Mouse (Mus musculus): Measurements from ENCODE around the gene Cops6. TPM values are rescaled to one million over a fixed set of nuclear protein-coding genes. Genes with fewer than 3 reads are reported as not detected.

Gene Cops6
- total RNA-seq, 2 experiments from 2014 or later: 136 to 143 TPM

DNA sequence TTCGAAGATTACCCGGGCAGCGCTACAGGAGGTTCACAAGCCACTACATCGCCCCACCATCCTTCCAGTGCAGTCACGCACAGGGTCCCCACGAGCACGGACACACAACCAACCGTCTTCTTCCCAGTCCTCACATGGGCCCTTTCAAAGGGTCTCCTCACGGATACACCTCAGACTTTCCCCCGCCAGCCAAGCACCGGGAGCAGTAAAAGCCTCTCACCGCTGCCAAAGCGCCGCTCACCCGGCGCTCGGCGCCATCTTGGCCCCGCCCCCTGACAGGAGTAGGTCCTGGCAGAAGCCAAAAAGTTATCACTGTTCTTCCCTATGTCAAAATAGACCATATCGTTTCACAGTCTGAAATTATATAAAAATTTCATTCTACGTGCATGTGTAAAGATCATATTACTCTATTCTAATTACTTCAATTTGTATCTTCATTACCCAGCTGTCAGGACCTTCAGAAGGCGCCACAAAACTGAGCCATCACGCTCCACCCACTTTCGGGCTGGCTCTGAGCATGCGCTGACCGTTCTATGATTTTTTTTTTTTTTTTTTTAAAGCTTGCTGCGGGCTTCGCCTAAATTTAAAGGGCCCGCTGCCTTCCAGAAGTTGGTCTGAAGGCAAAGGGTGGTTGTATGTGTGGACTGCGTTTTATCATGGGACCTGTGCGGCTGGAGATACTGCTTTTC lies 26.2 kb downstream of the Cops6 start, which contains the start of the genes Taf6 and Cnpy4:
Taf6 (minus strand) TSS at position 502 of the 689 bp plus-strand sequence.
Cnpy4 (plus strand) TSS at position 536 of the 689 bp plus-strand sequence.
- peak; percentile 65 to 68 for DNase-seq (ENCODE audit: extremely low spot score in 1 of 2, low spot score in 1 of 2)

DNA sequence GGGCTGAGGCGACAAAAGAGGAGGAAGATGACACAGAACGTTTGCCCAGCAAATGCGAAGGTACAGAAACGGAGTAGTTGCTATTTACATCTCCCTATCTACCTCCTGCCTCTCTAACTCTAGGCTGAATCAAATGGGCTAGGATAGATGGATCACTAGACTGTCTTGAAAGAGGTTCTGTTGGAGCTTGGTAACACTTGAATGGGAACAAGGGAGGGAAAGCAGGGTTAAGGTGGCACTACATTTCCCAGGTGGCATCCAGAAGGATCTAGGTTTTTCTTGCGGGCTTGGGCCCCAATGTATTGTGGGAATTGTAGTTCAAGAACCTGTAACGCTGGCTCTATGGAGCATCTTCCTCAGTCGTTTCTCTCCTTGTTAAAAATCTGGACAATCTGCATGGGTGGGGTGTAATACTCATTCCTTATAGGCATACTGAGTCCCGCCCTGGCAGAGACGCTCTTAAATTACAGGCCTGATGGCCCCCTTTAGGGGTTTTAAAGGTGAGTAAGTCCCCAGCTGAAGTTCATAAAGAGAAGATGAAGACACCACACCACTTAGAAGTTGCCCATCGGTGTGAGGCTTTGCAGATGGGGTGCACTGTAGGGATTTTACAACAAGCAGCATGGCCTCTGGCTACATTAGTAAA lies 26.9 kb downstream of the Cops6 start:
- peak; percentile 36 to 51 for DNase-seq (ENCODE audit: extremely low spot score in 1 of 2, low spot score in 1 of 2)

GRCm38 (mm10) chr5:138193771-138194727 lies 33.2 kb downstream of the Cops6 start, which contains the start of gene Mblac1:
Gene Mblac1 (plus strand): TSS chr5:138194314.
- peak; percentile 81 to 83 for DNase-seq (ENCODE audit: extremely low spot score in 1 of 2, low spot score in 1 of 2)

DNA sequence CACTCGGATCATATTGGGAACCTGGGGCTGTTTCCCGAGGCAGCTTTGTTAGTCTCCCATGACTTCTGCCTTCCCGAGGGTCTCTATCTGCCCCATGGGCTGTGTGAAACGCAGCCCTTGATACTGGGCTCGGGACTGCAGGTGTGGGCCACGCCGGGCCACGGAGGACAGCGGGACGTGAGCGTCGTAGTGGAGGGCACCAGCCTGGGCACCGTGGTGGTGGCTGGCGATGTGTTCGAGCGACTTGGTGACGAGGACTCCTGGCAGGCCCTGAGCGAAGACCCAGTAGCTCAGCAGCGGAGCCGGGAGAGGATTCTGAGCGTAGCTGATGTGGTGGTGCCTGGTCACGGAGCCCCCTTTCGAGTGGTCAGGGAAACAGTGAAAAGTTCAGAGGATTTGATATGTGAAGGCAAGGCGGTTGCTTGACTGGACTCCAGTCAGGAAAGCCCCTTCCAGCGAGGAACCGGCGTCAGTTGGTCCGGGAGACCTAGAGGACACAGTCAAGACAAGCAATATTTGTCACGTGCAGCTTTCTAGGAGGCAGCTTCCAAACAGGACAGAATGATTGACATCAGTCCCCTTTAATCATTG lies 34.0 kb downstream of the Cops6 start:
- peak in 1 of 2 experiments; percentile 35 for DNase-seq (ENCODE audit: extremely low spot score in 1 of 2, low spot score in 1 of 2)

GRCm38 (mm10) chr5:138195463-138195862 lies 34.6 kb downstream of the Cops6 start:
- DNase-seq (ENCODE audit: extremely low spot score in 1 of 2, low spot score in 1 of 2): no peak

- no peak for DNase-seq (ENCODE audit: extremely low spot score in 1 of 2, low spot score in 1 of 2)
These were observed 38.7 kb downstream of the Cops6 start for GRCm38 (mm10) chr5:138199576-138199975.

DNA sequence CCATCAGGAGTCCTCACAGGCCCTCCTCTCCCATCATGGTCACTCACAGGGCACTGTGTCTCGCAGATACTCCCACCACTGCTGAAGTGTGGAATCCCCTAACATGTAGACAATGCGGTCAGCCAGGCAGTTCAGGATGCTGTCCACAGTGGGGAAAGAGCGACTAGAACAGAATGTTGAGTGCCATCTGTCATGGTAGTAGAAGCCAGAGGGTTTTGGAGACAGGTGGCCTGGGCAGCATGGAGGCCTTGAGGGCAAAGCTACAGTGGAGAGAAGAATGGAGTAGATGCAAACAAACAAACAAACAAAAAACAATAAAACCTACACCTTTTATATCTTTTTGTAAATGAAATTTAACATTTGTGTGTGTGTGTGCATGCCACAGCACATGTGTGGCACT lies 41.2 kb downstream of the Cops6 start:
- DNase-seq (ENCODE audit: extremely low spot score in 1 of 2, low spot score in 1 of 2): no peak

- no peak for DNase-seq (ENCODE audit: extremely low spot score in 1 of 2, low spot score in 1 of 2)
These were observed 46.4 kb downstream of the Cops6 start for GRCm38 (mm10) chr5:138207253-138207652.

DNA sequence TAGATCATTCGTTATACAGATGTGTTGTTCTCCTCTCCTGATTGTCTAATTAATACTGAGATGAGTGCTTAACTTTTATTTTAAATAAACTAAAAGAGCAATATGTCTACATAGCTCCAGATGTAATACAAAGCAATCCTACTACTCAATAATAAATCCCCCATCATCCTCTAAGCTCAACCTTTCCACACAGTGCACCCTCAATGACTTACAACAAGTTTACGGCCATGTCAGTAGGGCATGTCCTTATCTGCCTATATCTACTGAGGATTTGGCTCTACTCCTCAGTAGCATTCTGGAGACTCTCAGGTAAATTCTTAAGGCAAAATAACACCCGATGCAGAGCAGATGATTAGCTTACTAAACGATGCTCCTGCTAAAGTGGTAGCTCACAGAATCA lies 47.0 kb downstream of the Cops6 start:
- DNase-seq (ENCODE audit: extremely low spot score in 1 of 2, low spot score in 1 of 2): no peak

Small RNAs within 50 kb of the gene (microRNA-seq; reads per million reads assigned to microRNA genes)
- gene Mir106b (504 to 581 reads per million in 2 experiments), gene Mir25 (53.5 to 81.4 reads per million in 2 experiments), gene Mir93 (1,955 to 2,146 reads per million in 2 experiments)

Other genes starting within 250 kb of the Cops6 start
- under 1 TPM; 0.17 to 0.28 TPM for gene Cyp3a13, start 239.5 kb upstream of the Cops6 start, total RNA-seq (2021)
- gene Gjc3, start 198.0 kb upstream of the Cops6 start, total RNA-seq (2021): 10 to 100 TPM; 28.5 to 31.3 TPM
- not detected for gene Azgp1, start 179.6 kb upstream of the Cops6 start, total RNA-seq (2021)
- not detected for gene Smok3a, start 139.8 kb upstream of the Cops6 start, total RNA-seq (2021)
- gene Smok3b, start 139.6 kb upstream of the Cops6 start, total RNA-seq (2021): not detected
- not detected for gene Smok3c, start 107.9 kb upstream of the Cops6 start, total RNA-seq (2021)
- 10 to 100 TPM; 40.4 to 43.3 TPM for gene Zkscan1, start 76.0 kb upstream of the Cops6 start, total RNA-seq (2021)
- gene Zscan21, start 44.2 kb upstream of the Cops6 start, total RNA-seq (2021): 10 to 100 TPM; 14.1 to 16.7 TPM
- 10 to 100 TPM; 12.8 to 15.3 TPM for gene Zfp113, start 5.3 kb upstream of the Cops6 start, total RNA-seq (2021)
- 10 to 100 TPM; 22.8 to 26.7 TPM for gene Ap4m1, start 10.9 kb downstream of the Cops6 start, total RNA-seq (2021)
- gene Mcm7, start 11.4 kb downstream of the Cops6 start, total RNA-seq (2021): 10 to 100 TPM; 18.3 to 19.3 TPM
- 10 to 100 TPM; 40.5 to 42.7 TPM for gene Taf6, start 26.4 kb downstream of the Cops6 start, total RNA-seq (2021)
- gene Cnpy4, start 26.4 kb downstream of the Cops6 start, total RNA-seq (2021): 10 to 100 TPM; 15.7 to 16.1 TPM
- gene Mblac1, start 33.2 kb downstream of the Cops6 start, total RNA-seq (2021): 10 to 100 TPM in 1 of 2 experiments, 1 to 10 TPM in 1; 9.1 to 10.1 TPM
- gene Nxpe5, start 64.8 kb downstream of the Cops6 start, total RNA-seq (2021): not detected
- 10 to 100 TPM; 55.9 to 58.9 TPM for gene Lamtor4, start 94.4 kb downstream of the Cops6 start, total RNA-seq (2021)
- gene BC037034, start 103.0 kb downstream of the Cops6 start, total RNA-seq (2021): 10 to 100 TPM; 69.3 to 75.7 TPM
- 1 to 10 TPM; 2.3 to 3.1 TPM for gene Gal3st4, start 111.8 kb downstream of the Cops6 start, total RNA-seq (2021)
- not detected for gene Gm43720, start 118.9 kb downstream of the Cops6 start, total RNA-seq (2021)
- gene Gpc2, start 118.9 kb downstream of the Cops6 start, total RNA-seq (2021): 1 to 10 TPM; 3.3 to 4.8 TPM
- 1 to 10 TPM; 1.3 to 1.4 TPM for gene Stag3, start 119.2 kb downstream of the Cops6 start, total RNA-seq (2021)
- gene Pvrig, start 180.9 kb downstream of the Cops6 start, total RNA-seq (2021): not detected

All from layer of hippocampus, postnatal 25 days (tissue).